Mouse (Mus musculus): ENCODE measurements around the gene Gbp4.
"Not testable (repeated sequence)": the region's sequence is repeated elsewhere in the genome, so short reads cannot be mapped to it uniquely, and the experiment has no call there.

DNA sequence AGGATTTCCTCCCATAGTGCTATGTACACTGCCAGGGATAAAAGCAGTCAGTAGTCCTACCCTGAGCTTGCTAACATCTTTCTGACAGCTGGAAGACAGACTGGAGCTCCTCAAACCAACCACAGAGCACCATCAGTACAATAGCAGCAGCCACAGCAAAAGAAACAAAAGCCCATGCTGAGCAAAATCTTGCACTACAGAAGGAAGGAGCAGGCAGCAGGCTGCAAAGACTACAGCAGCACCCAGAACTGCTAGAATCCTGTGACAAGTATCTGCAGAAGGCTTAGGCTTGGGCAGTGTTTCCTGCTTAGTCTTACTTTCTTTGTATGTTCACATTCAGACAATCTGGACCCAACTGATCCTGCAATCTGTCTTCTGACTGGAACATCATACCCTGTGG lies 71.0 kb downstream of the Gbp4 start:
- TF ChIP-seq EP300, CTCF (IDR thresholded peaks at IDR 0.05): not testable (repeated sequence)
